Comparison of ENCODE assay signal across 20 mouse cellular contexts in the genomic region with DNA sequence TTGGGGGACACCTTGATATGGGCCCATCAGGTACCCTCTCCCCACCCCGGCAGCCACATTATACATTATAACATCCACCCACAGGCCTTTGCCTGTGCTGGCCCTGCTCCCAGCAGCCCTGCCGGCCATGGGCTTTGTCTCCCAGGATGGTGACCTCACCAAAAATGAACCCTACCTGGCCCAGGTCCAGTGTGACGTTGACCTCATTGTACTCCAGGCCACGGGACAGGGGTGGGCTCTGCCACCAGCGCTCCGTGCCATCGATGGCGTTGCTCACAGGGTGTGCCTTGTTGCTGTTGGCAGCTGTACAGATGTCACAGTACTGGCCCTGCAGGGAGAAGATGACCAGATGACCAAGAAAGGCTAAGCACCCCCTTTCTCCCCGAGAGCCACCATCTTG. TPM values are rescaled to one million over a fixed set of nuclear protein-coding genes. Genes with fewer than 3 reads are reported as not detected.
DNase-seq lines count a peak whose midpoint lies in the region; ATAC-seq lines count a peak whose summit lies in the region.
"Had no signal": no experiment of that assay in that cellular context is flagged by ENCODE, and none has a peak within 500 bp of the region (broad histone marks: within the 10 kb centered on the region; RNA-seq: fewer than 3 reads in every experiment).

No protein-coding gene starts in this region.

- H3K9ac ChIP-seq in kidney, embryonic 16.5 days (replicated peaks; ENCODE audit: low read length): no peak overlapping the region
- no peak overlapping the region for H3K9ac ChIP-seq in forebrain, embryonic 13.5 days
- H3K9ac ChIP-seq: forebrain, embryonic 15.5 days; hindbrain, embryonic 13.5 days; midbrain, embryonic 13.5 days had no signal

- H3K27me3 ChIP-seq in kidney, embryonic 16.5 days (ENCODE audit: insufficient read depth, low read length): peaks cover 12% of the 10 kb centered on the region; the same call in 1 of the 2 replicates
- peaks cover 27% of the 10 kb centered on the region for H3K27me3 ChIP-seq in forebrain, embryonic 13.5 days

- H3K27ac ChIP-seq in kidney, embryonic 16.5 days (ENCODE audit: low read length): 0 out of 2 replicates have a peak overlapping the region, but pooled peaks have one; percentile 22
- H3K27ac ChIP-seq in forebrain, embryonic 13.5 days: no peak overlapping the region
- H3K27ac ChIP-seq: embryonic facial prominence, embryonic 10.5 days; forebrain, embryonic 15.5 days; hindbrain, embryonic 13.5 days; left cerebral cortex, adult 2 months; midbrain, embryonic 13.5 days had no signal

- H3K9me3 ChIP-seq in kidney, embryonic 16.5 days (ENCODE audit: low read length): no peaks in the 10 kb centered on the region
- H3K9me3 ChIP-seq in forebrain, embryonic 13.5 days (replicated peaks): no peaks in the 10 kb centered on the region
- H3K9me3 ChIP-seq: embryonic facial prominence, embryonic 10.5 days; forebrain, embryonic 15.5 days; hindbrain, embryonic 13.5 days; limb, embryonic 10.5 days; midbrain, embryonic 13.5 days had no signal

- 87% methylated on average over 9 of the region's 9 CpGs for WGBS in kidney, embryonic 16.5 days
- WGBS in forebrain, embryonic 13.5 days: 94% methylated on average over 9 of the region's 9 CpGs

- peak; percentile 61 to 82 for DNase-seq in lung, adult 18-20 months
- DNase-seq in lung, postnatal 14 days: no peak
- DNase-seq in MN1 (ENCODE audit: low spot score): peak; percentile 65
- peak; percentile 73 for DNase-seq in lung, postnatal 36 days
- no peak for DNase-seq in spleen, adult 12 weeks (ENCODE audit: low spot score)
- DNase-seq: adrenal gland, adult 8-10 months; cerebellum, adult 11 months; cerebellum, postnatal 36 days; right cerebral cortex, postnatal 4 days had no signal

- no peak overlapping the region for H3K4me2 ChIP-seq in kidney, embryonic 16.5 days (replicated peaks; ENCODE audit: low read depth, low read length)
- no peak overlapping the region for H3K4me2 ChIP-seq in forebrain, embryonic 13.5 days
- H3K4me2 ChIP-seq: forebrain, embryonic 15.5 days; hindbrain, embryonic 13.5 days; liver, embryonic 11.5 days; midbrain, embryonic 13.5 days had no signal

- peaks cover 68% of the 10 kb centered on the region for H3K4me1 ChIP-seq in kidney, embryonic 16.5 days (ENCODE audit: insufficient read depth, low read length)
- H3K4me1 ChIP-seq in forebrain, embryonic 13.5 days: peaks cover 41% of the 10 kb centered on the region

- H3K36me3 ChIP-seq in kidney, embryonic 16.5 days (ENCODE audit: insufficient read depth, low read length): 0 out of 2 replicates have a peak, but pooled peaks cover 2% of the 10 kb centered on the region
- H3K36me3 ChIP-seq in forebrain, embryonic 13.5 days (ENCODE audit: poor library complexity, severe bottlenecking): no peaks in the 10 kb centered on the region
- H3K36me3 ChIP-seq: forebrain, embryonic 15.5 days; hindbrain, embryonic 13.5 days; limb, embryonic 10.5 days; midbrain, embryonic 13.5 days had no signal

- no peak for ATAC-seq in kidney, embryonic 16.5 days (ENCODE audit: low FRiP score, low TSS enrichment)
- ATAC-seq in forebrain, embryonic 13.5 days: no peak
- ATAC-seq: CD4-positive, CD25-positive, alpha-beta regulatory T cell, adult 4 months; forebrain, embryonic 15.5 days; midbrain, embryonic 13.5 days had no signal

- no peak overlapping the region for H3K4me3 ChIP-seq in kidney, embryonic 16.5 days (ENCODE audit: low read length)
- no peak overlapping the region for H3K4me3 ChIP-seq in forebrain, embryonic 13.5 days
- H3K4me3 ChIP-seq: embryonic facial prominence, embryonic 10.5 days; erythroblast, embryonic 14.5 days; forebrain, embryonic 15.5 days; hindbrain, embryonic 13.5 days; left cerebral cortex, adult 2 months; limb, embryonic 10.5 days; midbrain, embryonic 13.5 days had no signal

RNA-seq across cellular contexts. Expression of a gene that starts 4.6 kb away (rescaled TPM):
- polyA plus RNA-seq in kidney, embryonic 16.5 days (2015; fragmentation: Nextera tagmentation; extraction: Ambion mirVana): 53.1 and 57.4 TPM in 2 replicates
- polyA plus RNA-seq in forebrain, embryonic 13.5 days (2015; fragmentation: Nextera tagmentation; extraction: Ambion mirVana): 3.4 and 5.0 TPM in 2 replicates

RNA-seq across cellular contexts. Expression of a gene that starts 36.1 kb away (rescaled TPM):
- polyA plus RNA-seq in kidney, embryonic 16.5 days (2015; fragmentation: Nextera tagmentation; extraction: Ambion mirVana): 435 and 485 TPM in 2 replicates
- polyA plus RNA-seq in forebrain, embryonic 13.5 days (2015; fragmentation: Nextera tagmentation; extraction: Ambion mirVana): 483 and 550 TPM in 2 replicates

RNA-seq across cellular contexts. Expression of a gene that starts 49.8 kb away (rescaled TPM):
- polyA plus RNA-seq in kidney, embryonic 16.5 days (2015; fragmentation: Nextera tagmentation; extraction: Ambion mirVana): 200 and 208 TPM in 2 replicates
- polyA plus RNA-seq in forebrain, embryonic 13.5 days (2015; fragmentation: Nextera tagmentation; extraction: Ambion mirVana): 211 and 220 TPM in 2 replicates

RNA-seq across cellular contexts. Expression of a gene that starts 52.2 kb away (rescaled TPM):
- 6.7 and 11.2 TPM in 2 replicates for polyA plus RNA-seq in kidney, embryonic 16.5 days (2015; fragmentation: Nextera tagmentation; extraction: Ambion mirVana)
- polyA plus RNA-seq in forebrain, embryonic 13.5 days (2015; fragmentation: Nextera tagmentation; extraction: Ambion mirVana): 11.0 and 12.7 TPM in 2 replicates

Comparison
In these comparisons a context has a peak if more than half of its experiments do, and no peak if none do; other contexts are left out.
1. DNase-seq: peak in lung, adult 18-20 months (2 of 2), MN1 (single experiment) and lung, postnatal 36 days (single experiment); none in lung, postnatal 14 days (single experiment) and spleen, adult 12 weeks (single experiment).